Mouse (Mus musculus): ENCODE data around the gene Farsa. TPM values are rescaled to one million over a fixed set of nuclear protein-coding genes. Genes with fewer than 3 reads are reported as not detected.

The Farsa gene
- 50.4 and 55.7 TPM in 2 replicates for polyA plus RNA-seq (2012; rRNA removed)

GRCm38 (mm10) chr8:84856864-84857441 lies at the start of gene Farsa:
Gene Farsa, plus strand, starts transcription at chr8:84856989.
- H3K4me3 ChIP-seq (ENCODE audit: control insufficient read depth, low read depth, low read length): peak within 1 kb of the TSS; percentile 96
- TF ChIP-seq POLR2A (IDR thresholded peaks at IDR 0.05; ENCODE audit: control insufficient read depth, low read depth, low read length) (peak; percentile 99), CTCF (IDR thresholded peaks at IDR 0.05; ENCODE audit: control insufficient read depth, insufficient read depth, insufficient replicate concordance, low read depth, low read length) (no peak)
- no peaks in the 10 kb centered on the region for H3K27me3 ChIP-seq (ENCODE audit: control insufficient read depth, insufficient read depth, low read length)
- no peaks in the 10 kb centered on the region; the same call in none of the 2 replicates for H3K36me3 ChIP-seq (ENCODE audit: control insufficient read depth, insufficient read depth, low read length)
- no peaks in the 10 kb centered on the region for H3K4me1 ChIP-seq (ENCODE audit: control insufficient read depth, insufficient read depth, low read length)
- peak within 1 kb of the TSS; percentile 85 for H3K27ac ChIP-seq (ENCODE audit: control insufficient read depth, insufficient read depth, low read depth, low read length)

DNA sequence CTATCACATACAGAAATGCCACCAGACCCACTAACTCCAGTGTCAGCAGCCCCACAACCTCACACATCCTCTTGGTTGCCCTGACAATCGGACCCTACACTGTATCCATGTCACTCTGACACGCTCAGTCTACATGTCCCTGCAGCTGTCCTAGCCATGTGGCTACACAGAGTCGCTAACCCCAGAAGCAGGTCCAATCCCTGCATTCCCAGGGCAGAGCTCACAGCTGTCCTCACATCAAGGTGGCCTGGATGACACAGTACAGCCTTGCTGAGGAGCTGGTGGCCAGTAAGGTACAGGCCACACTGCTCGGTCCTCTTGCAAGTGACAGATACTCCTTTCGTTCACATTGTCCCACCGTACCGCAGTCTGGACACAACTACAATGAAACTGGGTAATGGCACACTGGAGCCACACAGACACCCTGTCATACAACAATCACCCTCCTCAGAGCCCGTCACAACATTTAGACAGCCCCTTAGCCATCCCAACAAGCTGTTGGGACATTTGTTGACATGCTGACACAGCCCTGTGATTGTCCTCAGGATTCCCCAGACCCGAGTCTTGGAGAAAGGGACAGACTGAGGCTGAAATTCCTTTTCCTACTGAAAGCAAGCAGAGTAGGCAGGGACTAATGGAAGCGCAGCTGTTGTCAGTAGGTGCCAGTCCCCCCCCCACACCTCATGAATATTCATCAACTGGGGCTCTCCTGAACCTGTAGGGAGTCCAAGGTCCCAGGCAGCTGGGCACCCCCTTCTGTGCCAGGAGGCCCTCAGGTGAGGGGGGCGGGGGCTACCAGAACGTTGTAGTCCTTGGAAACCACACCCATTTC lies 47.5 kb upstream of the Farsa start:
- Histone ChIP-seq H3K4me3 (ENCODE audit: control insufficient read depth, low read depth, low read length) (peak overlapping the region; percentile 75), H3K27ac (ENCODE audit: control insufficient read depth, insufficient read depth, low read depth, low read length) (no peak overlapping the region), H3K27me3 (ENCODE audit: control insufficient read depth, insufficient read depth, low read length) (no peaks in the 10 kb centered on the region), H3K36me3 (ENCODE audit: control insufficient read depth, insufficient read depth, low read length) (no peaks in the 10 kb centered on the region), H3K4me1 (ENCODE audit: control insufficient read depth, insufficient read depth, low read length) (no peaks in the 10 kb centered on the region; the same call in 1 of the 2 replicates)
- TF ChIP-seq POLR2A (IDR thresholded peaks at IDR 0.05; ENCODE audit: control insufficient read depth, low read depth, low read length) (no peak), CTCF (IDR thresholded peaks at IDR 0.05; ENCODE audit: control insufficient read depth, insufficient read depth, insufficient replicate concordance, low read depth, low read length) (no peak; the same call in 1 of the 2 replicates)

DNA sequence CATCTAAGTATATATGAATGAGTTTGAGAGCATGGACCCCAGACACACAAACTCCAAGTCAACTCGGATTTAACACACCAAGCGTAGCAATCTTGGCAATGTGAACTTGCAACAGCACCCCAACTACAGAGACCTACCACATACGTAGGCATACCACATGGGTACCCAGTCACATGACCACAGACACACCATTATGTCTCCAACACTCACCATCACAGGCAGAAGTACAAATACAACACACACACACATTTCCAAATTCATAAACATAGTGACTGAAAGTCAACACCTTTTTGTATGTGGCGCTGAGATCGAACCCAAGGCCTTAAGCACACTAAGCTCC lies 46.9 kb upstream of the Farsa start:
- no peaks in the 10 kb centered on the region for H3K27me3 ChIP-seq (ENCODE audit: control insufficient read depth, insufficient read depth, low read length)
- H3K4me3 ChIP-seq (ENCODE audit: control insufficient read depth, low read depth, low read length): peak overlapping the region; percentile 75
- TF ChIP-seq POLR2A (IDR thresholded peaks at IDR 0.05; ENCODE audit: control insufficient read depth, low read depth, low read length): no peak
- no peak for TF ChIP-seq CTCF (IDR thresholded peaks at IDR 0.05; ENCODE audit: control insufficient read depth, insufficient read depth, insufficient replicate concordance, low read depth, low read length)
- H3K4me1 ChIP-seq (ENCODE audit: control insufficient read depth, insufficient read depth, low read length): peaks cover 3% of the 10 kb centered on the region
- no peaks in the 10 kb centered on the region for H3K36me3 ChIP-seq (ENCODE audit: control insufficient read depth, insufficient read depth, low read length)
- H3K27ac ChIP-seq (ENCODE audit: control insufficient read depth, insufficient read depth, low read depth, low read length): no peak overlapping the region

- TF ChIP-seq CTCF (IDR thresholded peaks at IDR 0.05; ENCODE audit: control insufficient read depth, insufficient read depth, insufficient replicate concordance, low read depth, low read length) (peak; percentile 79), POLR2A (IDR thresholded peaks at IDR 0.05; ENCODE audit: control insufficient read depth, low read depth, low read length) (peak; percentile 43; the same call in 1 of the 2 replicates)
- H3K36me3 ChIP-seq (ENCODE audit: control insufficient read depth, insufficient read depth, low read length): no peaks in the 10 kb centered on the region
- H3K27me3 ChIP-seq (ENCODE audit: control insufficient read depth, insufficient read depth, low read length): no peaks in the 10 kb centered on the region
- H3K4me3 ChIP-seq (ENCODE audit: control insufficient read depth, low read depth, low read length): peak overlapping the region; percentile 89
- H3K27ac ChIP-seq (ENCODE audit: control insufficient read depth, insufficient read depth, low read depth, low read length): peak overlapping the region; percentile 80; the same call in 1 of the 2 replicates
- peaks cover 11% of the 10 kb centered on the region for H3K4me1 ChIP-seq (ENCODE audit: control insufficient read depth, insufficient read depth, low read length)
Measured at GRCm38 (mm10) chr8:84810896-84811295, 45.9 kb upstream of the Farsa start.

GRCm38 (mm10) chr8:84811303-84811702 lies 45.5 kb upstream of the Farsa start:
- TF ChIP-seq CTCF (IDR thresholded peaks at IDR 0.05; ENCODE audit: control insufficient read depth, insufficient read depth, insufficient replicate concordance, low read depth, low read length) (no peak), POLR2A (IDR thresholded peaks at IDR 0.05; ENCODE audit: control insufficient read depth, low read depth, low read length) (no peak)
- H3K36me3 ChIP-seq (ENCODE audit: control insufficient read depth, insufficient read depth, low read length): no peaks in the 10 kb centered on the region
- no peaks in the 10 kb centered on the region for H3K27me3 ChIP-seq (ENCODE audit: control insufficient read depth, insufficient read depth, low read length)
- peak overlapping the region; percentile 80 for H3K27ac ChIP-seq (ENCODE audit: control insufficient read depth, insufficient read depth, low read depth, low read length)
- peak overlapping the region; percentile 89 for H3K4me3 ChIP-seq (ENCODE audit: control insufficient read depth, low read depth, low read length)
- H3K4me1 ChIP-seq (ENCODE audit: control insufficient read depth, insufficient read depth, low read length): peaks cover 13% of the 10 kb centered on the region

DNA sequence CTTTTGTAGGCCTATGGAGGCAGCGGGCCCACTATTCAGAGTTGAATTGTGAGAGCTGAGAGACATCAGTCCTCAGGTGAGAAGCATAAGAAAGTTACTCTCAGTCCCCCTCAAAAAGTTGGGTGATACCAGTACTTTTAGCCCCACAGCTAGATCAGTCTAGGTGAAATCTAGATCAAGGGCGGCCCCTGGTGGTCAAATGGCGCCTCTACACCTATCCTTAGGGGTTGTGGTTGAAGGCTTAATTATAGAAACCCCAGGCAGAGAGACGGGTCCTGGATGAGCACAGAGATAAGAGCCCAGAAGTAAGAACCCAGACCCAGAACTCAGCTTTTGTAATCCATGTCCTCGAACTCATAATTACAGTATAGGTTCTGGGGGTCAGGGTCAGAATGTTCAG lies 43.7 kb upstream of the Farsa start:
- no peaks in the 10 kb centered on the region for H3K27me3 ChIP-seq (ENCODE audit: control insufficient read depth, insufficient read depth, low read length)
- H3K4me3 ChIP-seq (ENCODE audit: control insufficient read depth, low read depth, low read length): peak overlapping the region; percentile 68
- no peaks in the 10 kb centered on the region for H3K36me3 ChIP-seq (ENCODE audit: control insufficient read depth, insufficient read depth, low read length)
- peaks cover 13% of the 10 kb centered on the region for H3K4me1 ChIP-seq (ENCODE audit: control insufficient read depth, insufficient read depth, low read length)
- TF ChIP-seq POLR2A (IDR thresholded peaks at IDR 0.05; ENCODE audit: control insufficient read depth, low read depth, low read length) (no peak), CTCF (IDR thresholded peaks at IDR 0.05; ENCODE audit: control insufficient read depth, insufficient read depth, insufficient replicate concordance, low read depth, low read length) (peak; percentile 37; the same call in 1 of the 2 replicates)
- H3K27ac ChIP-seq (ENCODE audit: control insufficient read depth, insufficient read depth, low read depth, low read length): peak overlapping the region; percentile 1; the same call in 1 of the 2 replicates

GRCm38 (mm10) chr8:84813830-84814229 lies 43.0 kb upstream of the Farsa start:
- H3K27ac ChIP-seq (ENCODE audit: control insufficient read depth, insufficient read depth, low read depth, low read length): no peak overlapping the region
- peaks cover 13% of the 10 kb centered on the region for H3K4me1 ChIP-seq (ENCODE audit: control insufficient read depth, insufficient read depth, low read length)
- no peaks in the 10 kb centered on the region for H3K27me3 ChIP-seq (ENCODE audit: control insufficient read depth, insufficient read depth, low read length)
- TF ChIP-seq POLR2A (IDR thresholded peaks at IDR 0.05; ENCODE audit: control insufficient read depth, low read depth, low read length): no peak
- no peak for TF ChIP-seq CTCF (IDR thresholded peaks at IDR 0.05; ENCODE audit: control insufficient read depth, insufficient read depth, insufficient replicate concordance, low read depth, low read length)
- H3K36me3 ChIP-seq (ENCODE audit: control insufficient read depth, insufficient read depth, low read length): no peaks in the 10 kb centered on the region
- peak overlapping the region; percentile 73 for H3K4me3 ChIP-seq (ENCODE audit: control insufficient read depth, low read depth, low read length)
